Mouse (Mus musculus) CH12.LX (cell line): ENCODE measurements at regions not wholly inside any gene's neighbourhood (a gene's known extent, or its start where the extent isn't known, plus 50 kb on each side); places are given as distances from the start of the nearest gene placed in this dataset.

Experiments
- BHLHE40 ChIP-seq: IDR thresholded peaks from 2 replicates; pipeline ENCODE4 v1.6.1; 2011; ENCODE audit warnings: mild to moderate bottlenecking, low read depth, low read length, improper control_type of control experiment
- CTCF ChIP-seq, 2 experiments: IDR thresholded peaks in 1 of 2; conservative IDR thresholded peaks in 1 of 2; 2 replicates each; pipeline ENCODE4 v1.5.1; 2011 to 2012; ENCODE audit warnings: low read depth in 2 of 2, low read length in 2 of 2, improper control_type of control experiment in 1 of 2, inconsistent platforms in 1 of 2, mild to moderate bottlenecking in 1 of 2, moderate library complexity in 1 of 2
- E2F4 ChIP-seq: IDR thresholded peaks from 2 replicates; pipeline ENCODE4 v1.6.1; 2011; ENCODE audit warnings: low read depth, low read length, improper control_type of control experiment; ENCODE audit not compliant: insufficient replicate concordance
- HCFC1 ChIP-seq: IDR thresholded peaks from 2 replicates; pipeline ENCODE4 v1.6.1; 2012; ENCODE audit warnings: low read depth, mild to moderate bottlenecking, inconsistent platforms, low read length, improper control_type of control experiment
- JUN ChIP-seq: IDR thresholded peaks from 2 replicates; pipeline ENCODE4 v1.6.1; 2011; ENCODE audit warnings: low read depth, mild to moderate bottlenecking, low read length, improper control_type of control experiment, moderate library complexity; ENCODE audit not compliant: insufficient read depth
- JUND ChIP-seq: conservative IDR thresholded peaks from 2 replicates; pipeline ENCODE4 v1.6.1; 2011; ENCODE audit warnings: low read depth, low read length, improper control_type of control experiment
- MYC ChIP-seq: IDR thresholded peaks from 2 replicates; pipeline ENCODE4 v1.6.1; 2011; ENCODE audit warnings: low read depth, mild to moderate bottlenecking, improper control_type of control experiment, low read length
- POLR2A ChIP-seq: IDR thresholded peaks from 2 replicates; pipeline ENCODE4 v1.6.1; 2011; ENCODE audit warnings: low read depth, mild to moderate bottlenecking, improper control_type of control experiment, low read length
- USF1 ChIP-seq: IDR thresholded peaks from 2 replicates; pipeline ENCODE4 v1.6.1; 2014; ENCODE audit warnings: low read depth, mild to moderate bottlenecking, inconsistent platforms, low read length, improper control_type of control experiment

GRCm38 (mm10) chr19:28778386-28778785 lies 56.5 kb upstream of the Slc1a1 start:
- no peak for TF ChIP-seq POLR2A
- no peak for TF ChIP-seq JUN
- TF ChIP-seq CTCF (conservative IDR thresholded peaks at IDR 0.05 in 1 of 2, IDR thresholded peaks at IDR 0.05 in 1 of 2; ENCODE audit: low read depth in 2 of 2, low read length in 2 of 2), result no peak
- no peak for TF ChIP-seq USF1
- no peak for TF ChIP-seq BHLHE40
- no peak for TF ChIP-seq HCFC1
- TF ChIP-seq JUND, result no peak
- no peak for TF ChIP-seq E2F4
- no peak for TF ChIP-seq MYC
